Mouse (Mus musculus): ENCODE measurements at regions not wholly inside any gene's neighbourhood (a gene's known extent, or its start where the extent isn't known, plus 50 kb on each side); places are given as distances from the start of the nearest gene placed in this dataset.

GRCm38 (mm10) chr10:66911261-66911911, 184.5 kb upstream of the Jmjd1c start:
- Histone ChIP-seq H3K4me2 (ENCODE audit: low read depth, low read length) (0 out of 2 replicates have a peak overlapping the region, but pooled peaks have one; percentile 10), H3K4me3 (ENCODE audit: low read depth, low read length) (no peak overlapping the region), H3K9me3 (replicated peaks; ENCODE audit: control insufficient read depth, low read length) (no peaks in the 10 kb centered on the region), H3K27ac (ENCODE audit: low read length) (no peak overlapping the region), H3K9ac (ENCODE audit: low read depth, low read length) (no peak overlapping the region), H3K4me1 (ENCODE audit: control insufficient read depth, low read depth, low read length) (peaks cover 10% of the 10 kb centered on the region), H3K36me3 (ENCODE audit: control insufficient read depth, insufficient read depth) (no peaks in the 10 kb centered on the region), H3K27me3 (ENCODE audit: control insufficient read depth, insufficient read depth, low read depth, low read length) (no peaks in the 10 kb centered on the region)
- 17% methylated on average over 10 of the region's 10 CpGs for WGBS (ENCODE audit: insufficient replicate concordance)
- ATAC-seq (ENCODE audit: low read depth), result no peak; the same call in 1 of the 2 replicates

- Histone ChIP-seq H3K27ac (ENCODE audit: low read length) (no peak overlapping the region), H3K9ac (ENCODE audit: low read depth, low read length) (no peak overlapping the region), H3K4me1 (ENCODE audit: control insufficient read depth, low read depth, low read length) (peaks cover 10% of the 10 kb centered on the region), H3K4me3 (ENCODE audit: low read depth, low read length) (no peak overlapping the region), H3K4me2 (ENCODE audit: low read depth, low read length) (no peak overlapping the region), H3K9me3 (replicated peaks; ENCODE audit: control insufficient read depth, low read length) (no peaks in the 10 kb centered on the region), H3K27me3 (ENCODE audit: control insufficient read depth, insufficient read depth, low read depth, low read length) (no peaks in the 10 kb centered on the region), H3K36me3 (ENCODE audit: control insufficient read depth, insufficient read depth) (no peaks in the 10 kb centered on the region)
- ATAC-seq (ENCODE audit: low read depth), result no peak
- WGBS (ENCODE audit: insufficient replicate concordance), result 67% methylated on average over 4 of the region's 4 CpGs
Observed at GRCm38 (mm10) chr10:66912440-66912839, 183.5 kb upstream of the Jmjd1c start.

GRCm38 (mm10) chr10:66913187-66913586, 182.7 kb upstream of the Jmjd1c start:
- Histone ChIP-seq H3K4me1 (ENCODE audit: control insufficient read depth, low read depth, low read length) (peaks cover 10% of the 10 kb centered on the region), H3K36me3 (ENCODE audit: control insufficient read depth, insufficient read depth) (no peaks in the 10 kb centered on the region), H3K4me2 (ENCODE audit: low read depth, low read length) (no peak overlapping the region), H3K27ac (ENCODE audit: low read length) (no peak overlapping the region), H3K4me3 (ENCODE audit: low read depth, low read length) (no peak overlapping the region), H3K9me3 (replicated peaks; ENCODE audit: control insufficient read depth, low read length) (no peaks in the 10 kb centered on the region), H3K27me3 (ENCODE audit: control insufficient read depth, insufficient read depth, low read depth, low read length) (no peaks in the 10 kb centered on the region), H3K9ac (ENCODE audit: low read depth, low read length) (no peak overlapping the region)
- no peak for ATAC-seq (ENCODE audit: low read depth)
- WGBS (ENCODE audit: insufficient replicate concordance), result 45% methylated on average over 14 of the region's 14 CpGs

- Histone ChIP-seq H3K36me3 (ENCODE audit: control insufficient read depth, insufficient read depth) (no peaks in the 10 kb centered on the region), H3K9ac (ENCODE audit: low read depth, low read length) (no peak overlapping the region), H3K27me3 (ENCODE audit: control insufficient read depth, insufficient read depth, low read depth, low read length) (no peaks in the 10 kb centered on the region), H3K4me3 (ENCODE audit: low read depth, low read length) (no peak overlapping the region), H3K9me3 (replicated peaks; ENCODE audit: control insufficient read depth, low read length) (no peaks in the 10 kb centered on the region), H3K27ac (ENCODE audit: low read length) (no peak overlapping the region), H3K4me2 (ENCODE audit: low read depth, low read length) (no peak overlapping the region), H3K4me1 (ENCODE audit: control insufficient read depth, low read depth, low read length) (peaks cover 10% of the 10 kb centered on the region)
- ATAC-seq (ENCODE audit: low read depth), result no peak
- WGBS (ENCODE audit: insufficient replicate concordance), result 39% methylated on average over 7 of the region's 8 CpGs
Observed at GRCm38 (mm10) chr10:66913627-66914026, 182.3 kb upstream of the Jmjd1c start.

GRCm38 (mm10) chr10:66914288-66914975, 181.5 kb upstream of the Jmjd1c start:
- Histone ChIP-seq H3K36me3 (ENCODE audit: control insufficient read depth, insufficient read depth) (no peaks in the 10 kb centered on the region), H3K4me2 (ENCODE audit: low read depth, low read length) (no peak overlapping the region), H3K9ac (ENCODE audit: low read depth, low read length) (no peak overlapping the region), H3K27ac (ENCODE audit: low read length) (no peak overlapping the region), H3K4me1 (ENCODE audit: control insufficient read depth, low read depth, low read length) (peaks cover 10% of the 10 kb centered on the region), H3K4me3 (ENCODE audit: low read depth, low read length) (no peak overlapping the region), H3K9me3 (replicated peaks; ENCODE audit: control insufficient read depth, low read length) (no peaks in the 10 kb centered on the region), H3K27me3 (ENCODE audit: control insufficient read depth, insufficient read depth, low read depth, low read length) (no peaks in the 10 kb centered on the region)
- WGBS (ENCODE audit: insufficient replicate concordance), result 68% methylated on average over 12 of the region's 12 CpGs
- no peak for ATAC-seq (ENCODE audit: low read depth)

- 51% methylated on average over 10 of the region's 10 CpGs for WGBS (ENCODE audit: insufficient replicate concordance)
- Histone ChIP-seq H3K36me3 (ENCODE audit: control insufficient read depth, insufficient read depth) (no peaks in the 10 kb centered on the region), H3K9me3 (replicated peaks; ENCODE audit: control insufficient read depth, low read length) (no peaks in the 10 kb centered on the region), H3K4me2 (ENCODE audit: low read depth, low read length) (no peak overlapping the region), H3K4me3 (ENCODE audit: low read depth, low read length) (no peak overlapping the region), H3K4me1 (ENCODE audit: control insufficient read depth, low read depth, low read length) (peaks cover 12% of the 10 kb centered on the region), H3K27ac (ENCODE audit: low read length) (no peak overlapping the region), H3K9ac (ENCODE audit: low read depth, low read length) (no peak overlapping the region), H3K27me3 (ENCODE audit: control insufficient read depth, insufficient read depth, low read depth, low read length) (no peaks in the 10 kb centered on the region)
- no peak for ATAC-seq (ENCODE audit: low read depth)
Observed at GRCm38 (mm10) chr10:66915801-66916200, 180.1 kb upstream of the Jmjd1c start.

- no peak for ATAC-seq (ENCODE audit: low read depth)
- no peaks in the 10 kb centered on the region for H3K27me3 ChIP-seq (ENCODE audit: control insufficient read depth, insufficient read depth, low read depth, low read length)
- no peak overlapping the region for H3K4me2 ChIP-seq (ENCODE audit: low read depth, low read length)
- H3K4me3 ChIP-seq (ENCODE audit: low read depth, low read length), result no peak overlapping the region
- H3K27ac ChIP-seq (ENCODE audit: low read length), result no peak overlapping the region
- peaks cover 9% of the 10 kb centered on the region; the same call in 1 of the 2 replicates for H3K4me1 ChIP-seq (ENCODE audit: control insufficient read depth, low read depth, low read length)
- no peak overlapping the region for H3K9ac ChIP-seq (ENCODE audit: low read depth, low read length)
- H3K9me3 ChIP-seq (replicated peaks; ENCODE audit: control insufficient read depth, low read length), result no peaks in the 10 kb centered on the region
- 64% methylated on average over 2 of the region's 2 CpGs for WGBS (ENCODE audit: insufficient replicate concordance)
- no peaks in the 10 kb centered on the region for H3K36me3 ChIP-seq (ENCODE audit: control insufficient read depth, insufficient read depth)
Observed at GRCm38 (mm10) chr10:66917725-66918124, 178.2 kb upstream of the Jmjd1c start.

GRCm38 (mm10) chr10:66918713-66919112, 177.2 kb upstream of the Jmjd1c start:
- WGBS (ENCODE audit: insufficient replicate concordance), result 55% methylated on average over 2 of the region's 2 CpGs
- Histone ChIP-seq H3K27ac (ENCODE audit: low read length) (no peak overlapping the region), H3K4me2 (ENCODE audit: low read depth, low read length) (no peak overlapping the region), H3K27me3 (ENCODE audit: control insufficient read depth, insufficient read depth, low read depth, low read length) (no peaks in the 10 kb centered on the region), H3K9ac (ENCODE audit: low read depth, low read length) (no peak overlapping the region), H3K9me3 (replicated peaks; ENCODE audit: control insufficient read depth, low read length) (no peaks in the 10 kb centered on the region), H3K36me3 (ENCODE audit: control insufficient read depth, insufficient read depth) (no peaks in the 10 kb centered on the region), H3K4me1 (ENCODE audit: control insufficient read depth, low read depth, low read length) (peaks cover 9% of the 10 kb centered on the region; the same call in 1 of the 2 replicates), H3K4me3 (ENCODE audit: low read depth, low read length) (no peak overlapping the region)
- no peak for ATAC-seq (ENCODE audit: low read depth)

Measured in liver, embryonic 16.5 days (tissue).